Mouse (Mus musculus) heart, postnatal 0 days (tissue): ENCODE measurements around the gene Zbtb39.

Source experiments
- CTCF ChIP-seq: IDR thresholded peaks from 2 replicates; pipeline ENCODE4 v1.5.1; 2016; ENCODE audit warnings: antibody characterized with exemption, control low read depth, low read depth
- EP300 ChIP-seq: IDR thresholded peaks from 2 replicates; pipeline ENCODE4 v1.6.1; 2016; ENCODE audit warnings: antibody characterized with exemption, low read depth

DNA sequence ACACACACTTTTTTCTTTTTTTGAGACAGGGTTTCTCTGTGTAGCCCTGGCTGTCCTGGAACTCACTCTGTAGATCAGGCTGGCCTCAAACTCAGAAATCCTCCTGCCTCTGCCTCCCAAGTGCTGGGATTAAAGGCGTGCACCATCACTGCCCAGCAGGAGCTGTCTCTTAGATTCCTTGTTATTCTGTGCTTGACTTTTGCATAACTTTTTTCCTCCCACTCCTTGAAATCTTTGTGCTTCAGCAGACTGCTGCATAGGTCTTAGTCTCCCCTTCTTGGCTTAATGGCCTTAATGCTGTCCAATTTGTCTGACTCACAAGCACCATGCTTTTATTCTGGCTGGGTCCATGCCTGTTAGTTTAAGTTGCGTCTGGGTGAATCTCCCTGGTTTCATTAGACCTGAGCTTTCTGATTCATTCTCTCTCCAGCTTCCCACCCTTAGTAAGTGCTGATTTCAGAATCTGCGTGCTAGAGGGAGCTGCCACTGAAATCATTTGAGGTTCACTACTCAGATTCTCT, 30.4 kb upstream of the Zbtb39 start:
- no peak for TF ChIP-seq EP300
- TF ChIP-seq CTCF: no peak
